Mouse (Mus musculus): Measurements from ENCODE around the gene Akap2.

Akap2 gene

DNA sequence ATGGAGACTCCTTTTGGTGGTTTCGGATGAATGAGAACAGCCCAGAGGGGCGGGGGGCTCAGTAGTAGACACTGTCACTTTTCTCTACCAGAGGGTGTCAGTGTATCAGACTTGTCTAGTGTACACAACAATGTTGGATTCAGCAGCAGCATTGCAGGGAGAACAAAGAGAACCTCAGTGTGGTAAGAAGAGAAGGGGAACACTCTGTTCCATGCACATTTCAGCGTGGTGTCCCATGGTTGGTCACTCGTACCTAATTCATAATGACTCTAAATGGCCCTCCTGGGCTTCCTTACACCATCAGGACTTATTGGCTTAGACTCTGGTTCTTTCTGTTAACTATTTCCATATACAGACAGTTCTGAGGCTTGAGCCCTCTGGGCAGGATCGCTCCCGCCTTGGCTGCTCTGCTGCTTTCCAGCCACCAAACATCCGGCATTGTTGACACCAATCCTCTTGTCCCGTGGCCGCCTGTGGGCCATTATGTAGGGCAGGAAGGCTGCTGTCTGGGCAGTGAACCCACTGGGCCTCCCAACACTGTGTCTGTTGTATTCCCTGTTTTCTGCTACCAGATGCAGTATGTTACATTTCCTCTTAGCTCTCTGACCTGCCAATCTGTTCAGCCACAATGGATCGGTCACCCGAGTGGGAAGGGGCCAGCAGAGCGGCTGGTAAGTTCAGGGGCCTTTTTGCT, 19.4 kb upstream of the Akap2 start:
- in situ Hi-C loops (cut with MseI, MboI): no loop called here

DNA sequence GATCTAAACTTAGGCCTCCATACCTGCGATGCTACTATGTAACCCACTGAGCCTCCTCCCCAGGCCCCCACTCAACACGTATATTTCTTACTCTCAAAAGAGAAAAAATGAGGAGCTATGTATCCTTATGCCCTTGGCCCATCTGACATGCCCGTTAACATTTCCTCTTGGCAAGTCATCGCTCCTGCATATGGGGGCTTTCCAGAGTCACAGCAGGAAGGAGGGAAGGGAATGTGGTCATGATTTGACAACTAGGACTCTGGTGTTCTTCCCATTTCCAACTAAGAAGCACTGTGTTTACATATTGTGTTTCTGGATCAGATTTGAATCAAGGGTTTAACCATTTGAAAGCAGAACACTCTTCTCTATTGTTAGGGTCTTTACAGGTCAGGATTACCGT, 15.9 kb upstream of the Akap2 start:
- in situ Hi-C loops (cut with MseI, MboI): no loop called here

DNA sequence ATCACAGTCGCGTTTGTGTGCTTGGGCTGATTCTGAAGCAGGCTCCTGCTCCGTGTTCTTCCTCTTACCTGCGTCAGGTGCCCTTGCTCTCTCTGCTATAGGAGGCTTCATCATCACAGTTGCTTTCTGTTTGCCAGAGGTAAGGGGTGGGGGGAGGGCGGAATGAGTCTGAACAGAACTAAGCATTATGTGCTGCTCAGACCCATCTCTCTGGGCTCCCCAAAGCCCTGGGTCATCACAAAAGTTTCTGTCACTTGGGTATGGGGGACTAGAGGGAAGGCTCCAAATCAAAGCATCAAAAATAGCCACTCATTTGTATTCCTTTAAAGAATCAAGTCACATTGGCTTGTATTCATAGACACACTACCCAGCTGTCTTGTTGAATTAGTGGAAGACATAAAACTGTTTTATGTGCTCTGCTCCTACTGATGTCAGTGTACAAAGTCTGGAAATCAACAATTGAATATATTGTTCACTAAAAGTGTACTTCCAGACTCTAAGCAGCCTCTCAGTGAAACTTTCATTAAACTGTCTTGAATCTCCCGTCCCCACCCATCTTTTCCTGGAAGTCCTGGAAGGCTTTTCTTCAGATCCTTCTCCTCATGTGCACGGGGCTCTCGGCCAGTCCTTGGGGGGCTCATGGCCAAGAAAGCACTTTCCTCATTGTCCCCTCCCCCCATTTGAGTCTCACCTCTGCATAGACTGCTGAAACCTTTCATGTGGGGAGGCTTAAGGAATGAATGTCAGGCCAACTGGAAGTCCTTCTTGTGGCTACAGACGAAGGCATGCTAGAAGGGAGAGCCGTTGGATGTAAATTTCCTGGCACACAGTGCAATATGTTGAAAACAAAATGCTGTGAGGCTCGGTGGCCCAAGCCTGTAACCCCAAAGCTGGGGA, 13.6 kb upstream of the Akap2 start:
- in situ Hi-C loops (cut with MseI, MboI): no loop called here

DNA sequence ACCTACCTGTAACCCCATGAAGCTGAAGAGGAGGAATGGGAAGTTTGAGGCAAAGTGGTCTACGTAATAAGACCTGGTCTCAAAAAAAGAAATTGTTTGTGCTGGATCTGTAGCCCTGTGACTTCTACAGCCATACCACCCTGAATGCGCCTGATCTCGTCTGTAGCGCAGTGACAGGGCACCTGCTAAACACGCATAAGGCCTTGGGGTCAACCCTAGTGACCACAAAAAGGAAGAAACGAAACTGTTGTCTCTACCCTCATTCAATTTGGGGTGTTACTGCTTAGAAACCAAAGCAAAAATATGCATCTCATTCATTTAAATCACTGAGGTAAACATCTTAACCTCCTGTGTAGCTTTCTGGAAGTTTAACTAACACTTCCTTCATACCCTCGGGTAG, 12.9 kb upstream of the Akap2 start:
- in situ Hi-C loops (cut with MseI, MboI): no loop called here

DNA sequence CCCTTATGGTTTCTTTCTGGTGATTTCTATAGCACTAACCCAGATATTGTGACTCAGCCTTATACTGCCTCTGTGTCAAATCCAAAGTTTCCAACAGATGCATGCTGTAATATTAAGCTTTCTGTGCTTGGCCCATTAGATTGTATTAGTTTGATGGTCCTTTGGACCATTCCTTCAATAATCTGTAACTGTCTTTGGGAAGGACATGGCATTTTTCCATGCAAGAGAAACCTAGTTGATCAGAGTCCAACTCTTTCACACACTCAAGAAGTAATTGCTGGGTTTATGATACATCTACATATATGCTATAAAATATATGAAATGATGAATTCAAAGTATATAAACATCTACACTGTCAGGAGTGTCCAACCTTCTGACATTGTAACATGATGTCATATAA, 1.6 kb upstream of the Akap2 start:
- in situ Hi-C loops (cut with MseI, MboI): no loop called here

DNA sequence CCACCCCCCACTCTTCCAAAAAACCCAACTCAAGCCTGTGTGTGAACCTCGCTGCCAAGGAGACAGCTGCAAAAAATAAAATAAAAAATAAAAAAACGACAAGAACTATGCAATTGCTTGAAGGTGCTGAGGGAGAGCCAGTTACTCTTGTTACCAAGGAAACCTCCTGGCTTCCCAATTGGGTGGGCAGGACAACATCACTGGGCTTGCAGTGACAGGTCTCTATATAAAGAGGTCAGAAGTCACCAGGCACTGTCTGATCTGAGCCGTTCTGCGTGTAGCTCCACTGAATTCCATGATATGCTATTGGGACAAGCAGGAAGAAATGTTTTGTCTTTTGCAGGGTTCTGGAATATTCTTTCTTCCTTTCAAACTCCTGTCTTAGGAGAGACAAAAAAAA, 722 bp upstream of the Akap2 start:
- in situ Hi-C loops (cut with MseI, MboI): no loop called here

DNA sequence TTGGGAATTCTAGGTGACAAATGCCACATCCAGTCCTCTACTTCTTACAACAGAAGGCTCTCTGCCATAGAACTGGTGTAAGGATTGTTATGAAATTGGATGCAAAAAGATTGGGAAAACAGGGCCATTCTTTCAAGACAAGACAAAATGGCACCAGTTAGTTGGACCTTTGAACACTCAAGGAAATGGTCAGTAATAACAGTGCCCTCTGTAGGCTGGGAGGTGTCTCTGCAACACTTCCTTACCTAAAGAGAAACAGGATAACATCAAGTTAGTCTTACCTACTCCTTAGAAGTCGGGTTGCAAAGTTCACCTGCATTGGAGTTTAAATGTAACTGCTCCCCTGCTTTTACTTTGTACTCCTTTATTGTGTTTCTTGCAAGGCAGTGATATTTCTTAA, 1.9 kb downstream of the Akap2 start:
- in situ Hi-C loops (cut with MseI, MboI): no loop called here

DNA sequence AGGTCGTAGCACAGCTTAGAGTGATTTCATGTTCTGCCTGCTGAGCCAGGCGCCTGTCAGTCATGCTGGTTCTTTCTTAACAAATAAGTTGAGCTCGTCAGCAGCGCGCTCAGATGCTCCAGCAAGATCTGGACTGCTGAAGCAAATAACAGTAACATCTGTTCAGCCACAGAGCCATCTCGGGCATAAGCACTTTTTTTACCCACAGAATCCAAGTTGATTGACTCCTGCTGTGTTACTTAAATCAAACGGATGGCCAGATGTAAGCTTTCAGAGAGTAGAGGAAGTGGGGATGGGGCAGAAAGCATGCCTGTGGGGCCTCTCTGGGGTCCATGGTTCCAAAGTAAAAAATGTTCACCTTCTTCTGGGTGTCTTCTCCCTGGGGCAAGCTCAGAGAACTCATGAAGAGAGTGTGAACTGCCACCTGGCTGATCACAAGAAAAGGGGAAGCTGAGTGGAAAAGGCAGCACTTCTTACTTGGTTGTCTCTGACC, 3.5 kb downstream of the Akap2 start:
- in situ Hi-C loops (cut with MseI, MboI): no loop called here

DNA sequence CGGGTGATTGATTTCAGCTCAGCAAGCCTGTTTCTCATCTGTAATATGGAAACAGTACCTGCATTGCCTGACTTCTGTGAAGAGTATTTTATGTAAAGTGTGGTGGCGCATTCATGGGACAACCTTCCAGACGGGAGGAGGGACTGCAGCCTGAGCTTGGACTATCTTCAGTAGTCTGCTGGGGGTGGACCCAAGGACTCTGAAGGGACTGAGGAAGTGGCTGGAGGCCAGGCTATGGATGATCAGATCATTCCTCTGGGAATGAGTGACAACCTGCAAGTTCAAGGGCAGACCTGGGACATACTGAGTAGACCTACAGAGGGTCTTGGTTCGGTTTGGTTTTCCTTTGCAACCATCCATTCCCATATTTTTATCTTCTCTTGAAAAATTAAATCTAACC, 4.8 kb downstream of the Akap2 start:
- in situ Hi-C loops (cut with MseI, MboI): no loop called here

DNA sequence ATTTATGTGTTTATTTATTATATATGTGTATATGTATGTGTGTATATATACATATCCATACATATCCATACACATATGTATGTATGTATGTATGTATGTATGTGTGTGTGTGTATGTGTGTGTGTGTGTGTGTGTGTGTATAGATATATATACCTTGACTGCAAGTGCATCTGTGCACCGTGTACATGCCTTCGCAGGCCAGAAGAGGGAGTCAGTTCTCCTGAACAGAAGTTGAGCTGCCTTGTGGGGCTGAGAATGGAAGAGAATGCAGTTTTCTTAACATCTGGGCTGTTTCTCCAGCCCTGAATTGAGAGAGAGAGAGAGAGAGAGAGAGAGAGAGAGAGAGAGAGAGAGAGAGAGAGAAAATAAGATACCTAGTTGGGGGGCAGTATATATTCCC, 6.2 kb downstream of the Akap2 start:
- in situ Hi-C loops (cut with MseI, MboI): no loop called here

DNA sequence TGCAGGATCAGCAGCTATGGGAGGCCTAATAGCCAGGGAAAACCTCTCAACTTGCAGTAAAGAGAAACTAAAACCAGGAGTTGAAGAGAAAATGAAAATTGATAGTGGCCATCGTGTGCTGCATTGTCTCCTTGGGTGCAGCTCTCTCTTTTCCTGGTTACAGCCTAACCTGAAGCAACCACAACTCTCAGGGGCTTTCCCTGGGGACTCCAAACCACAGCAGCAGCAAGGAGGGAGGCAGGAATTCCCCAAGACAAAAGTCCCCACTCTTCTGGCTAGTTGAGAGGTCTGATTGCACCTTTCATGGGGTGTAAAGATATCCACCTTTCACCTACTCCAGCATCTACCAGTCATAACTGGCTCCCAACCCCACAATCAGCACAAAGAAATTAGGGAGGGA, 8.1 kb downstream of the Akap2 start:
- in situ Hi-C loops (cut with MseI, MboI): no loop called here

DNA sequence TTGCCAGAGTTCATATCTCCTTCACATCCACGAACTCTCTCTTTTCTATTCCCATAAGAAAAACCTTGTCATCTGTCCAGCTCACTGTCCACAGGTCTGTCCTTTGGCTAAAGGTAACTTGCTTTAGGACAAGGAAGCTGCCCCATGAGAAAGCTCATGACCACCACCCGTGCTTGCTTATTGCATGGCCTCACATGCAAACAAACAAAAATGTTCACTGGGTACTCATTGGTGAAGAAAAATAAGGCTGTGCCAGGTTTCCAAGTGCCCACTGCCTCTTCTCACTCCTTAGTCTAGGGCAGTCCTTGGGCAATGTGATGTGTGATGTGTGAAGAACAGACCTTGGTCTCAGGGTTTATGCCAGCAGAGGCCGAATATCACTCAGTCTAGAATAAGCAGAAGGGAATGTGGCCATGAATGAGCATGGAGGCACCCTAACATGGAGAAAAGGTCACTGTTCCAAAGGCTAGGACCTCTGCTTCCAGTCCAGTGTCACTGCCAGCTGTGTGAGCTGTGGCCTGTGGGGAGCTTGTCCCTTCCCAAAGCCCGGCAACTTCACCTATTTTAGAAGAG, 11.2 kb downstream of the Akap2 start:
- in situ Hi-C loops (cut with MseI, MboI): no loop called here

DNA sequence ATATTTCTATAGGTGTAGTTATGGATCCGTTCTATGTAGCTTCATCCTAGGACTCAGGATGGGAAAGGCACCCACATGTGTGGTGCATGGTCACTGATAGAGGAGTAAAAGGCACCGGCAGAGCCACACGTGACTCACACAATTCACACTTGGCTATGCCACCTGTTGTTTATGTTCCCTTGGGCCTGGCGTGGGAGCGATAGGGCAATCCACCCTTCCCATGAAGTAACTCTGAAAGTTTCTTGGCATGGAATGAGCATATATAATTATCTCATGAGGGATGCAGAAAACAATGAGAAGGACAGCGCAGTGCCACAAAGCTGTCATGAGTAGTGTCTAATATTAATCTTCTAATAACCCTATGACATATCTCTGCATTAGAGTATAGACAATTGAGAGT, 12.6 kb downstream of the Akap2 start:
- in situ Hi-C loops (cut with MseI, MboI): no loop called here

DNA sequence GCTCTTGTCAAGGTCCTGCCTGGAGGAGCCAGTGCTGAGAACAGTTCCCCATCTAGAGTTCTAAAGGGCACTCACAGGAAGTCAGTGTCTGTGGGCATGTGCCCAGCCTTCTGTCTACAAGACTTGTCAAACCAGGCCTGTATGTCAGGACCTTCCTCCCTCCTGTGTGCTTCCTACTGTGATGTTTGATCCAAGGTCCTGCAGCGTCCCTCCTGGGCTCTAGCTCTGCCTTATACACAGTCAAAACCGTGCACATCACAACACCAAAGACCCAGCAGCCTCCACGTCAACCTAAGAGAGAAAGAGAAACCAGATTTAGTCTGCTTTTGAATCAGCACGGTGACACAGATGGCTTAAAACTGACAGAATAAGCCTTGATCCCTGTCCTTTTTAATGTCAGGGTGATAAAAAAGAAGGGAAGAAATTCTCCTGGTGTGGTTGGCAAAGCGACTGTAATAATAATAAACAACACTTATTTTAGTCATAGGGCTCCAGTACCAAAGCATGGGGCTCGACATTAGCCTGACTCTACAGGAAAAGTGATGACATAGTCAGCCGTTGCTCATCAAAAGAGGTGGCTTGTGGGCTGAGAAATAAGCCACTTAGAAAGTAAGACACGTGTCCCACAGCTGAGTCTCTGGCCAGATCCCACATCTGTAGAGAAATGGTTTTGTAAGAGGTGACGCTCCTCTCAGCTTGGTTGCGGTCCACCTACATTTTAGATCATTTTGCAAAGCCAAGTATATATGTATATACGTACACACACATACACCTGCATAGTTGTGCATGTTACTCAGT, 13.5 kb downstream of the Akap2 start:
- in situ Hi-C loops (cut with MseI, MboI): no loop called here

DNA sequence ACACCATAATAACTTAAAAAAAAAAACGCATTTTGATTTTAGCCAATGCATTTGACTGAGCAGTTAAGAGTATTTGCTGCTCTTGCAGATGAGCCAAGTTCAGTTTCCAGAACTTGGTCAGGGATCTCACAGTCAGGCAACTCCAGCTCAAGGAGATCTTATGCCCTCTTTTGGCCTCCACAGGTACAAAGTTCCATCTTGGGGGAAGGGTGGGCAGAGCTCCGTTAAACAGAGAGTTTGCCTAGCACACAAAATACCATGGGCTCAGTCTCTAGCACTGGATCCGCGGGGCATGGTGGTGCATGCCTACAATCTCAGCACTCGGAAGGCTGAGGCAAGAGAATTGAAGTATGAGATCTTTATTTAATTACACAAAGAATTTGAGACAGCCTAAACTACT, 14.9 kb downstream of the Akap2 start:
- in situ Hi-C loops (cut with MseI, MboI): no loop called here

DNA sequence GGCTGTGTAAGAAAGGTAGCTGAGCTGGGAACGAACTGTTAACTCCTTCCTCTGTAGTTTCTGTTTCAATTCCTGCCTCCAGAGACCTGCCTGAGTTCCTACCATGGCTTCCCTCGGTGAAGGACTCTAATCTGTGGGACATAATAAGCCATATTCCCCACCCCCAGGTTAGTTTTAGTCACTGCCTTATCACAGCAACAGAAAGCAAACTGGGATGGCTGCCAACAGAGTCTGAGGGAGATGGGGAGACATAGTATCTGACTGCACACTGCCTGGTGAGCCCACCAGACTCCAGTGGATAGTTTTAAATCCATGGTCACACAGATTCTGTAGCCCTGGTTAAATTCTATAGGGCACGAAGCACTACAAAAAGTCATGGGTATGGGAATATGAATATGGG, 16.0 kb downstream of the Akap2 start:
- in situ Hi-C loops (cut with MseI, MboI): no loop called here

DNA sequence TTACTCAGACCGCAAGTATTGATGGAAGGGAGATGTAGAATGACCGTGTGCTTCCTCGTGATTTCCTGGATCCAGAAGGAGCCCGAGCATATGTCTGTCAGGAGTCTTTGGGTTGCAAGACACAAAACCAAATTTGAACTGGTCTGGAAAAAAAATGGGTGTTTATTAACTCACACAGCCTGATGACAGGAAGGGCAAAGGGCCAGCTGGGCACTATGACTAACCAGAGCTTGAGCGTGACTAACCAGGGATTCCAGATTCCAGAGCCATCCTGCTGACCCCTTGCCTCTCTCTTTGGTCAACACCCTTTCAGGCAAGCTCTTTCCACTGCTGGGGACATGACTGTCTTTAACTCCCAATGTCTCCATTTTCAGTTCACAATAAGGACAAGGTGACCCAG, 18.0 kb downstream of the Akap2 start:
- in situ Hi-C loops (cut with MseI, MboI): no loop called here

DNA sequence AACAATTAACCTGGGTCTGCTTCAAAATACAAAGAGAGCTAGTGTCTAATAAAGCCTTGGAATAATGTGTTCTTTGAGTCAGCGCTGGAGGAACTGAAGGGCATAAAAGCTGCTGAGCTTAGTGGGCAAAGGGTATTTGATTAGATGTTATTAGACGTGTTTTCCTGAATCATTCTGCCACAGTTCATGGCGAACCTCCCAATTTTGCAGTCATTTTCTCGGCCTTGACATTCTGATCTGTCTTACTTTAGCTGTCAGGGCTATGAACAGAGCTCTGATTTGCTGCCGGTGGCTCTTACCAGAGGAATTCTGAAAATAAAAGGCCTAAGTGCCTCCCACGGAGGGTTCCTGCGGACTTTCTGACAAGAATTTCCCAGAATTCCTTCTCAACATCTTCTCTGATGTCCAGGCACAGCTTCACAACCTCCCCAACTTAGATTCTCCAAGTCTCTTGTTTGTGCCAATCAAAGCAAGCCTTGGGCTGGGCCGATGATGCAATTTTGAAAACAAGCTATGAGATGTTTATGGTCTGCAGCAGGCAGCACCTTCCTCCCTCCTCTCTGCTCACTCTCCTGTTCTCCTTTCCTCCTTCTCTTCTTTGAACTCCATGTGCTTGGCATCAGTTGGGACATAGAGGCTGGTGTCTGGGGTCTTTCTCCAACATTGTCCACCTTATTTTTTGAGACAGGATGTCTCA, 21.5 kb downstream of the Akap2 start:
- in situ Hi-C loops (cut with MseI, MboI): no loop called here

DNA sequence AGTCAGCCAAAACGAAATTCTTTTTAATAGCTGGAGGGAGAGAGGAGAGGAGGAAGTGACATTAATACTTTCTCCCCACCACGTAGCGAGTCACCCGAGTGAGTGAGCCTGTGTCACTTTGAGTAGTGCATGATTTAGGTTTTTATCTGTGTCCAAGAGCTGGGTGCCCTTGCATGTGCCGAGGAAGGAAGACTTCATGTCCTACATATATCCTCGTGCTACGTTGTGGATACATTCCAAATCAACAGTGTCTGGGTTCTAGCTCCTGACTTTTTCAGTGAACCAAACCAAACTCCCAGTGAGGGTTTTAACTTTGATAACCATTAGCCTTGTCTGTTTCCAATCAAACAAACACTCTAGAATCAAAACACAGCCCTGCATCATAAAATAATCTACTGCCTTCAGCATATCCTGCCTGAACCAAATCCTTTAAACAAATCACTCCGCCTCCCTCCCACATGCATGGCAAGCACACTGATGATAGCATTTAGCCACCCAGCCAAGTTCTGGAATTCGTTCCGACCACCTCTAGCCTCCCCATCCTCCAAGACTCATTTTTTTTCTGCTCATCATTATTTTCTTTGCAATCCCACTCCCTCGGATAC, 26.0 kb downstream of the Akap2 start:
- in situ Hi-C loops (cut with MseI, MboI): no loop called here

DNA sequence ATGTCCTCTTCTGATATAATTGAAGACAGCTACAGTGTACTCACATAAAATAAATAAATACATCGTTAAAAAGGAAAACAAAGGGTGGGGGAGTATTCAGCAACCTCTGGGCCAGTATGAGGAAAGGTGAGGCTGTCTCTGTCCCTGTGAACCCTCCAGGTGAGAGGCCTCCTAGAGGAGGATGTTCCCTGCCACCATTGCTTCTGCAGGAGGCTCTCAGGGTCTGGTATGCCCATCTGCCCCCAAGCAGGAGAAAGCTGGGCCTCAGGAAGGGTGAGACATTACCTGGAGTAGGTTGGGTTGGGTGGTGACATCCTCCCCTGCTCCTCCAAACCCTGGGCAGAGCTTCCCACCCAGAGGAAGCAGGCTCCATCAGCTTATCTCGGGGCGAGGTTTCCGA, 33.2 kb downstream of the Akap2 start:
- in situ Hi-C loops (cut with MseI, MboI): no loop called here

DNA sequence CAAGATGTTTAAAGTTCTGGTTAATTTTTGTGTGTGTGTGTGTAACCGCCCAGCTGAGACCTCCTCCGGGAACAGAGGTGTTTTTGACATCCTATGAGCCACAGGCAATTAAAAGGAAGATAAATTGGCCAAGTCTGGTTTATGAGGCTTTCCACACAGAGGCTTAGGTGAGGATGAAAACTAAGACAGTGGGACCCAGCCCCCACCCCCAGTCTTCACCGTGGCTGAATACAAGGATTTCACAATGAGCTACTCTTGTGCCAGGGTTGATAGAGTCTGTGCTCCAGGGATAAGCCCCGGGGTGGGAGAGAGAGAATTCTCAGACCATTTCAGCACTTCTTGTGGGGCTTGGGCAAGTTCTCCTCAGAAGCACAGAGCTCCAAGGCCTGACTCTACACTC, 33.6 kb downstream of the Akap2 start:
- in situ Hi-C loops (cut with MseI, MboI): no loop called here

Data from mouse trophoblast stem cell (cell line).